Mouse (Mus musculus) gastrocnemius, adult 18-20 months (tissue): ENCODE measurements around the gene Txnip. TPM values are rescaled to one million over a fixed set of nuclear protein-coding genes. Genes with fewer than 3 reads are reported as not detected.
A peak's percentile ranks its signal among the peaks of the same experiment; 100 is the strongest.

Experiments used
- DNase-seq: peaks from one replicate; pipeline ENCODE4 v3.0.0; 2021; ENCODE audit warnings: low spot score
- total RNA-seq, 2 experiments: library from RNA; stranded (reverse); gene quantifications; 2 replicates each; pipeline ENCODE4 v1.2.3; 2021

The Txnip gene
- total RNA-seq, 2 experiments from 2014 or later: 344 to 646 TPM

DNA sequence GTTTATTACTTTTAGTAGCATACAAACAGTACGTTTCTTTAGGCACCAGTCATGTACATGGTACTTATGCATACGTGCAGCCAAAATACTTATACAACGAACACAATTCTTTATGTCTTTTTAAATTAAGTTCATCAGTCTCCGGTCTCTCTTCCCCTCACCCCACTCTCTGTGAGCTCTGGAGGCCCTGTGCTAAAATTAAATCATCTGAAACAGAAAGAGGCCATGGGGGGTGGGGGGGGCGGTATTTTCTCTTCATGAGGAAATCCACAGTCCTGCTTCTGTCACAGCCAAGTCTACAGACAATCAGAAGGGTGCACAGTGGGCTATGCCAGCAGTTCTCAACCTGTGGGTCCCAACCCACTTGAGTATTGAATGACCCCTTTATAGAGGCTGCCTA is 8.4 kb upstream of the Txnip start:
- DNase-seq: no peak

DNA sequence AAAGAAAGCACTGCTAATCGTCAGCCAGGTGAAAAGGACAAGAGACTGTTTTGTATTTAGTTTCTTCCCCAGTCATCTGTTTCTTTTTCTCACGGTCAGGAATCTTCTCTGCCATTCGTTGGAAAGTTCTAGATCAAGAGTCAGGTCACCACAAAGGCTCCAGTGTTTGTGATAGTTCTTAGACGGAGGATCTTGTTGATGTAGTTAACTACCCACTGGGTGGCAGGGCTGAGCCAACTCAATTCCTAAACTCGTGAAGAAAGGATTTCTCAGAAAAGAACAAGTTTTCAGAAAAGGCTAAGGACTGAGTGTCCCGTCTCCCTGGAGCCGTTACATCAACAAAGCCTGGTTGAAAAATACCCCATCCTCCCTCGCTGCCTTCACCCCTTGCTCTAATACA is 6.6 kb upstream of the Txnip start:
- DNase-seq: peak; percentile 75

DNA sequence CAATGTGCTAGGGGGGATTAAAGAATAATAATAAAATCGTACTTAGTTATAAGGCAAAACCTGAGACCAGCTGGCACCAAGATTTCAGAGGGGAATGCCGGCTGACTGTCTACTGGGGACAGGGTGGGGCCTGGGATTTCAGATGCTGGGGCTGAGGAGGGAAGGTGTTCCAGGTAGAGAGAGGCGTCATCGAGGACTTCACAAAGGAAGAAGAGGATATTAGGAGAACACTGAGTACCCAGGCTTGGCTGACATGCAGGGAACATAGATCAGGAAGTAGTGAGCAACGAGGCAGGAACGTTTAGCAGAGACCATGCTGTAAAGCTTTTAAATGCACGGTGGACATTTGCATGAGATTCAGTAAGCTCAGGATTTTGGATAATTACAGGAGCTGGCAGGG is 5.9 kb upstream of the Txnip start:
- DNase-seq: no peak

DNA sequence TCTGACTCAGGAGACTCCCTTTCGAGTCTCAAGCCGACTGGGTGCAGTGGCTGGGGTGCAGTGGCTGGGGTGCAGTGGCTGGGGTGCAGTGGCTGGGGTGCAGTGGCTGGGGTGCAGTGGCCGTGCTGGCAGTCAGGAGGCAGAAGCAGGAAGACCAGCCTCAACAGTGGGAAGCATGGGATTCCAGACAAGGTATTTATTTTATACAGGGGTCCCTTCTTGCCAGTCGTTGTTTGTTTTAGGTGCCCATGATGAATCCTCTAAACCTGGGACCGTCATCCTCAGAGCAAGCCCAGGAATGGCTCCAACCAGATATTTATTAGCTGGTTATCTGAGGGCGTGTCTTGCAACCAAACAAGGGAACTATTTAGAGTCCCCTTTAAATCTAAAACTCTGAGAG is 4.2 kb upstream of the Txnip start:
- DNase-seq: no peak

DNA sequence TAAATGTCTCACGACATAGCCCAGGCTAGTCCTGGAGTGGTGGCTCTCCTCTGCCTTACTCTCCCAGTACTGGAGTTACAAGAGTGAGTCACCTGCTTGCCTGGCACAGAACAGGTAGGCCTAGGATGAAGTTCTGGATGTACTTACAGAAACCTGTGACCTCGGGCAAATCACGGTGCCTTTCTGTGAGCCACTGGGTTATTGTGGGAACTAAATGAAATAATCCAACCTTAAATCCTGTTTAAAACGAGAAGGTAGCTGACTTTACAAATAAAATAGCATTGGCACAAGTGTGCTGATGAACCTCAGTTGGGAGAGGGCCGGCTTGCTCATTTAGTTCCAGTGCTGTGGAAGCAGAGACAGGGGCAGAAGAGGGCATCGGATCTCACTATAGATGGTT is 3.5 kb upstream of the Txnip start:
- DNase-seq: no peak

DNA sequence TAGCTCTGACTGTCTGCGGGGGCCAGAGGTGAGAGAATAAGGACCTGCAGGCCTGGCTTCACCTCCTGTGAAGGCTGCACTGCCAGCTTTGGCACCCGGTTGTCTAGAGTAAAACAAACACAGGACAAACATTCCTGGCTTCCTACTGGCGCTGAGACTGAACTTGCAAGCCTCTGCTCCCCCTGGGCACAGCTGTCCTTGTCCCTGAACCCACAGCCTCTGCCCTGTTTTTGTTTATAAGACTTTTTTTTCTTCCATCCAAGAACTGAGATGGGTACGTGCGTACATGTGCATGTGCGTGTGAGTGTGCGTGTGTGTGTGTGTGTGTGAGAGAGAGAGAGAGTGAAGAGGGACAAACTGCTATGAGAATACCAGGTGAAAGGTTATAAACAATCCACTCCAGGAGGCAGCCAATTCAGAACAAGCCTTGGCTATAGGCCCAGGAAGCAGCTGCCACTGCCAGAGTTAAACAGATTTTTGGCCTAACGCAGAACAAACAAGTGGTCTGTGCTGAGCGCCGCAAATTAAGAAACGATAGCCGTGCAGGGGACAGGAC is 2.6 kb upstream of the Txnip start:
- DNase-seq: peak; percentile 90

DNA sequence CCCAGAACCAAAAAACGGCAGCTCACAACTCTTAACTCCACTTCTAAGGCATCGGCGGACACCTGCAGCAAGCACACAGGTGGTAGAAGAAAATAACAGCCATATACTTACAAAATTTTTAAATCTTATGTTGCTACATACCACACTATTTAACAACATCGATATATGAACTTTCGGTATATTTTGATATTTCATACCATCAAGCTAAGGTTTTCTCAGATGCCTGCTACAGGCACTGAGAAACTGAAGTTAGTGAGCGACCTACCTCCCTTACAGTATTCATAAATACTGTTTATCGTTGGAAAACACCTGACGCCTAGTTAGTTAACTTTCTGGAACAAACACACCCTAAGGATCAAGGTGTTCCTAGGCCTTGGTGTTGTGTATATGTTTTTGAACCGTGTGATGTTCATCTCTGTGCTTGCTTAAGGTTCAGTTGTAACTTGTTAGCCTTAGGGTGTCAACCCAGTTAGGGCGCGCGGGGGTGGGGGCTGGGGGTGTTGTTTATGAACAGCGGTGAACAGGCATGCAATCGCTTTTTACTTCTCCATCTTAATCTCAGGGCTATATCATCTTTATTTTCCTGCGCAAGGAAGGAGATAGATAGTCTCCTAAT is 1.6 kb upstream of the Txnip start:
- no peak for DNase-seq

DNA sequence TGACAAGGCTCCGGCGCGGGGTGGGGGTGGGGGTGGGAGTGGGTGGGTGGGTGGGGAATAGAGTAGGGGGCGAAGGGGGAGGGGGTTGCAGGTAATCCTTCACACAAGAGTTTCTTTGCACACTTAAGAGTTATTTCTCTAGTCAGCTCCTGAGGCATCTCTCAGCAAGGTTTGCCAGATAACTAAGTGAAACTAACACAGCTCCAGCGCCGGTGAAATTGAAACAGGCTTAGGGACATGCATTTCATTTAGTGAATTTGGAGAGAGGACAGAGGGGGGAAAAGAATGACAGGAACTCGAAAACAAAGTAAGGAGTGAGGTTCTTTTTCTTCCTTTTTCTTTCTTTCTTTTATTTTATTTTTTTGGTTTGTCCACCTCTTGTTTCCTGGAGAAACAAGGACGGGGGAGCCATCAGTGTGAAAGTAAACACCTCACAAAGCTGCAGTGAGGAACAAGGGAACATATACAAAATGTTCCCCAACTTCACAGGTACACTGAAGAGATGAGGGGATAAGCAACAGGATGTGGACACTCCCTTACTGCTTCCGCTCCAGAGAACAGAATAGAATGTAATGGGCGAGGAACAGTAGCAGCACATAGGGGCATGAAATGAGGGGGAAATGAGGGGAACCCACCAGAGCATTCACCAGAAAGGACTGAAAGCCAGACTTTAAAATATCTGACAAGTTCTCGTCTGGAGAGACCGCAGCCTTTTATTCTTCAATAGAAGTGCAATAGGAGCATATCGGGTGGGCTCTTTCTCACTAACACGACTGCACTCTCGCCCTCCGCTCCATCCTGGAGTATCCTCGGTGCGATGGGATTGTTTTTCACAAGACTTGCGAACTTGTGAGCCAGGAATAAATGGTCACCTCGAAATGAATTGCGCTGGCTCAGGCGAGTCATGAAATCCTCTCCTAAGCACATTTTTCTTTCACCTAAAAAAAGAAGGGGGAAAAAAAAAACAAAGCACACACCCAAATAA is 814 bp upstream of the Txnip start:
- DNase-seq: peak; percentile 47

DNA sequence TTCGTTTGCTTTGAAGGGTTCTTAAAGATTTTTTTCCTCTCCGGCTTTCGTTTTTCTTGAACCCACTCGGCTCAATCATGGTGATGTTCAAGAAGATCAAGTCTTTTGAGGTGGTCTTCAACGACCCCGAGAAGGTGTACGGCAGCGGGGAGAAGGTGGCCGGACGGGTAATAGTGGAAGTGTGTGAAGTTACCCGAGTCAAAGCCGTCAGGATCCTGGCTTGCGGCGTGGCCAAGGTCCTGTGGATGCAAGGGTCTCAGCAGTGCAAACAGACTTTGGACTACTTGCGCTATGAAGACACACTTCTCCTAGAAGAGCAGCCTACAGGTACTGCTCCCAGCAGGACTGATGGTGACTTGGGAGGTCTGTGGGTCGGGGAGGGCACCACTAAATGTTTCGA is 402 bp downstream of the Txnip start:
- DNase-seq: no peak

DNA sequence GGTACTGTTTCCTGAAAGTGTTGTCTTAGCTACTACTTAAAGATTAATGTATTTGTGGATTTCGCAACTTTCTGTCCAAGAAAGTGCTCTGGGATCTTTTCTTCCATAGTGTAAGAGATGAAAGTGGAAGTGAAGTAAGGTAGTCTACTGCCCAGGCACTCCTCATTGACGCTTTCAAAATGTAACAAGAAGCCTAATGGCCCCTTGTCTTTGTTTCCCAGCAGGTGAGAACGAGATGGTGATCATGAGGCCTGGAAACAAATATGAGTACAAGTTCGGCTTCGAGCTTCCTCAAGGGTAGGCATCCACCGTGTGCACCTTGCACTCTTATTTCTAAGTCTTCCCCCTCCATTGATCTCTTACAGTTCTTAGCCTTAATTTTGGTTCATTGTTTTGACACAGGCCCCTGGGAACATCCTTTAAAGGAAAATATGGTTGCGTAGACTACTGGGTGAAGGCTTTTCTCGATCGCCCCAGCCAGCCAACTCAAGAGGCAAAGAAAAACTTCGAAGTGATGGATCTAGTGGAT is 975 bp downstream of the Txnip start:
- DNase-seq: no peak

DNA sequence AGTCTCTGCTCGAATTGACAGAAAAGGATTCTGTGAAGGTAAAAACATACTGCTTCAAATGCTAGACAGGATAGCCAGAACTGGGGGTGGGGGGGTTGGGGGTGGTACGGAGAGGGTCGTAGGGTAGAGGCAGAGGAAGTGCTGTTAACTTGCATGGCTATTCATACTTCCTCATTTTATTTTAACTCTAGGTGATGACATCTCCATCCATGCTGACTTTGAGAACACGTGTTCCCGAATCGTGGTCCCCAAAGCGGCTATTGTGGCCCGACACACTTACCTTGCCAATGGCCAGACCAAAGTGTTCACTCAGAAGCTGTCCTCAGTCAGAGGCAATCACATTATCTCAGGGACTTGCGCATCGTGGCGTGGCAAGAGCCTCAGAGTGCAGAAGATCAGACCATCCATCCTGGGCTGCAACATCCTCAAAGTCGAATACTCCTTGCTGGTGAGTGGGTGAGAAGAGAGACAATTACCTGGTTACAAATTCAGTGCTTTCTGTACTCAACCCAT is 1.7 kb downstream of the Txnip start:
- peak; percentile 61 for DNase-seq

DNA sequence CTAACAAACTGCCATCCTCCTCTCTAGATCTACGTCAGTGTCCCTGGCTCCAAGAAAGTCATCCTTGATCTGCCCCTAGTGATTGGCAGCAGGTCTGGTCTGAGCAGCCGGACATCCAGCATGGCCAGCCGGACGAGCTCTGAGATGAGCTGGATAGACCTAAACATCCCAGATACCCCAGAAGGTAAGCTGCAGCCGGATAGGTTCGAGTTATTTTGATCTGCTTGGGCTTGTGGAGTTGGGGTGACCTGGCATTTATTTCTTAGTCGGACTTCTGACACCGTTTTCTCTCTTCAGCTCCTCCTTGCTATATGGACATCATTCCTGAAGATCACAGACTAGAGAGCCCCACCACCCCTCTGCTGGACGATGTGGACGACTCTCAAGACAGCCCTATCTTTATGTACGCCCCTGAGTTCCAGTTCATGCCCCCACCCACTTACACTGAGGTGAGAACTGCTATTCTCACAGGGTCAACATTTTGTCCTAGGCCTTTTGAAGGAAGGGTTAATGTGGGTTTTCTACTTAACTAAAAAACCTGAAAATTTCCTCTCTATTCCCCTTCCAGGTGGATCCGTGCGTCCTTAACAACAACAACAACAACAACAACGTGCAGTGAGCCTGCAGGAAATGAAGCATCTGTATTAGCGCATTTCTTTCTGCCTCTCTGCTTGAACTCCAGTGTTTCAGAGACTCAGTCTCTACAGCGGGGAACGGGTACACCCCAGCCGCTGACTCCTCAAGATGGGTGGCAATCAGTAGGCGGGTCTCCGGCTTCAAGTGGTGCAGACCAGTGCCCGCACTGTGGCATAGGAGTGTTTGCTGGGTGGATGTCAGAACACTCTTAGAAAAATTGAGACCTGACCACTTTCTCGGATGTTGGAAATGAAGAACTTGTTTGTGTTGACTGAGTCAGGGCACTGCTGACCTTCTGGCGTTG is 2.4 kb downstream of the Txnip start:
- DNase-seq: peak; percentile 61

DNA sequence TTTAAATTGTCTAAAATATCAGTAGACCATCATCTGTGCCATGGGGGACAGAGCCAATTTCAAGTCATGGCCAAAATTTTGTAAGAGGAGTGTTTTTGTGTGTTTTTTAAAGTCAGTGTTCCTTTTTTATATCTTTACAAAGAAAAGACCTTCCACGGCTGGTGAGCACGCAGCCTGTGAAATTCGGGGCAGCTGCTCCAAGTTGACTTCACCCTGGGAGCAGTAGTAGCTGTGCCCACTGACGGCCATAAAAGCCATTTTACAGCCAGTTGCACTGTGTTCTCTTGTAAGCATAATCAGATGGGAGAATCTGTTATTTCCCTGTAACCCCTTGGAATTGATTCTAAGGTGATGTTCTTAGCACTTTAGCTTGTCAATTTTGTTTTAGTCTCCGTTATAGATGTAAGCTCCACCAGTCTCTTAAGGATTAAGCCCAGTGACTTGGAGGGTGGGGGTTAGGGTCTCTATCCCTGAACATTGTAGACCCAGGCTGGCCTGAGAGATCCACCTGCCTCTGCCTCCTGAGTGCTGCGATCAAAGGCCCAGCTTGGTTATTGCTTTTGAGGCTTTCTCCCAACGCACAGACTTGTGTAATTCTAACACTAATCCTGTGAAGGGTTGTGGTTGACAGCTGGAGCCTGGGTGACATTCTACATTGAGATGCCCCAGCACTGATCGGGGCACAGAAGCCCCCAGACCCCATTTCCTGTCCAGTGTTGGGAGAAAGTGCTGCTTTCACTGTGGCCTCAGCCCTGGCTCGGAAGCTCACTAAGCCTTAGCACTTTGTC is 3.3 kb downstream of the Txnip start:
- peak; percentile 61 for DNase-seq

DNA sequence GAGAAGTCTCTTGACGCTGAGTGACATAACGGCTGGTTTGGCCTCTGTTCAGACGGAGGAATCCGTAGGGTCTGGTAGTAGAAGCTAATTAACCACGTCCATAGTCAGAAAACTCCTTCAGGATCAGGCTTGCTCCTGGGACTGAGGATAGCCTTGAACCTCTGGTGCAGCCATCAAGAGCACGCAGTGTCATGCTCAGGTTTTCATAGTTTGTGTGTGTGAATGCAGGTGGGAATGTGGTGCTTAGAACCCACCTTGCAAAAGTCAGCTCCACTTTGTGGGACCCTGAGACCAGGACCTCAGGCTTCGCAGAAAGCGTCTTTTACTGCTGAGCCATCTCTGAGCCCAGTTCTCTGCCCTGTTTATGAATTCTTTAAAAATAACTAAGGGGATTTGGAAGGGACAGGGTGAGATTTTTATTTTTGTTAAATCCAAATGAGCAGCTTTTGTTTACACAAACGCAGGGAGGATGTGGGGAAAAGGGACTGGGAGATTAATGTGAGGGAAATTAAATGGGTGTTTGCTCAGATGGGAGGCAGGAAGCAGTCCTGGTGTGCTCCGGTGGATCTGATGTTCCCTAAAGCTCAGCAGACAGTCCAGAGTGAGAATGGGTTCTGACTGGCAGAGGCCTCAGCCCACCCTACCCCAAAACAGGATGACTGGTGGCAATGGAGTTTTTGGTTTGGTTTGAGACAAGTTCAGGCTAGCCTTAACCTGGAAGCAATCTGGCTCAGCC is 4.4 kb downstream of the Txnip start:
- peak; percentile 82 for DNase-seq

DNA sequence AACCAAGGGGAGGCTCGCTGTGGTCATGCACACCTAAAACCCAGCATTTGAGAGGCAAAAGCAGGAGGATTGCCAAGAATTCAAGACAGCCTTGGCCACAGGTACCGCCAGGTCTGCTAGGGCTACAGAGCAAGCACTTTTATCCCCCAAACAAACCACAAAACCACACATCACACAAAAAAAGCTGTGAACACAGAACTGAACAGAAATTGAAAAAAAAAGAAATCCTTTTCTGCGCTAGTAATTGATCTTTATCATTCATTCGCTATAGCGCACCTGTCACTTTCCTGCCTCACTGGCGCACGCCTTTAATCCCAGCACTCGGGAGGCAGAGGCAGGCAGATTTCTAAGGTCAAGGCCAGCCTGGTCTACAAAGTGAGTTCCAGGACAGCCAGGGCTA is 5.5 kb downstream of the Txnip start:
- no peak for DNase-seq

DNA sequence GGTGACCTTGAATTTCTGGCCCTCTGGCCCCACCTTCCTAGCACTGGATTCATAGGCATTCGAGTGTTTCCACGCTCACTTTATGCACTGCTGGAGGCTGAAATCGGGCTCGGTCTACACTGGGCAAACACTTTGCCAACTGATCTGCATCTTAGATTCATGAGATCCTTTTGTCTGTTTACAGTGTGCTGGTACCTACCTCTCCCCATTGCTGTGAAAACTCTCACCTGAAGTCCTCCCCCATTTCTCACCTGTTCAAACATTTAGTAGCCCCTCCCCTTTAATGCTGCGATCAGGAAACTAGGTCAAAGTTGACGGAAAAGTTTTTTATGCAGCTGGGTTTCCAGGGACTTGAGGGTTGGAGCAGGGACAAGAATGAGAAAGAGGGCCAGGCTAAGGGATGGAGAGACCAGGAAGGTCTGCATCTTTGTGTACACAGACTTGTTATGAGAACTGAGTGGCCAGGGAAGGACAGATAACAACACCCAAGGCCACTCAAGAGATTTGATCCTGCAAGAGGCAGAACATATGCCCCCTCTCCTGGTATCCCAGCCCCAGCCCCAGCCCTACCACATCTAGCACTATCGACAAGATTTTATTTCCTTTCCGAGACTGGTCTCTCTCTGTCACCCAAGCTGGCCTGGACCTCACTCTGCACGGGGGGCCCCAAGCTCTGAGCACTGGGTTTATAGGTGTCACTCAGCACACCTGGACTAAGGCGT is 6.3 kb downstream of the Txnip start:
- peak; percentile 58 for DNase-seq

DNA sequence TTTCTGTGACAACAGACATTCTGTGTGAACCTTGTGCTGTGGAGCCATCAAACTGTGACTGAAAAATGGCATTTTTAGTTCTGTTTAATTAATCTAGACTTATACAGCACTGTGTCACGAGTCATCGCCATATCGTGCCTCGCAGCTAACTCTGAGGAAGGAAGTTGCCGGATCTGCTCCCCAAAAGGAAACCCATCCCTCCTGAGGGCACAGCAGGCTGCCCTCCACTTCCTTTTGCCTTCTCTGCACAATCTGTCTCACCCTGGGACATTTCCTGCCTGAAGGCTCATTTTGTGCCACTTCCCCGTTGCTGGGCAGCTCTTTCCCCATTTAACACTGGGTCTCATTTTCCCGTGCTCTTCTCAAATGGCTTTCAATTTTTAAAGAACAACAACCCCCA is 6.9 kb downstream of the Txnip start:
- peak; percentile 47 for DNase-seq

DNA sequence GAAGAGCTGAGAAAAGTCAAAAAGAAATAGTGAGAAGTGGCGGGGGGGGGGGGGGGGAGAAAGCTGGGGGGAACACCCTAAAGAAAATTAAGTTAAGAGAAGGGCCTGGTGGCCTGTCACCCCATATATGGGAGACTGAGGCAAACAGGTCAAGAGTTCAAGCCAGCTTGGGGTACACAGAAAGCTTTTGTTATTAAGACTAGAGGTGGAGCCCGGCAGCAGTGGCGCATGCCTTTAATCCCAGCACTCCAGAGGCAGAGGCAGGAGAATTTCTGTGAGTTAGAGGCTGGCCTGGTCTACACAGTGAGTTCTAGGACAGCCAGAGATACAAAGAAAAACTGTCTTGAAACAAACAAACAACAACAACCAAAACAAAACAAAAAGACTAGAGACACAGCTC is 7.3 kb downstream of the Txnip start:
- no peak for DNase-seq
